Mouse (Mus musculus) spleen, adult 2 months (tissue): ENCODE data around the gene Fam196b.

Experiments used
- CTCF ChIP-seq: fragments of 200-500 bp; IDR thresholded peaks from 2 replicates; pipeline ENCODE4 v1.5.1; 2011; ENCODE audit warnings: mild to moderate bottlenecking, inconsistent platforms; ENCODE audit not compliant: insufficient read depth, insufficient read length, insufficient replicate concordance; ENCODE audit errors: extremely low read depth
- POLR2A ChIP-seq: fragments of 200-500 bp; IDR thresholded peaks from 2 replicates; pipeline ENCODE4 v1.6.1; 2011; ENCODE audit warnings: low read depth, low read length, inconsistent platforms

- TF ChIP-seq POLR2A (no peak), CTCF (no peak)
These were observed 4.7 kb downstream of the Fam196b start for GRCm38 (mm10) chr11:34319282-34319681.
